Mouse (Mus musculus) erythroblast, embryonic 14.5 days (primary cell): ENCODE measurements around the gene Rasa3.

Source experiments
- GATA1 ChIP-seq: IDR thresholded peaks from 2 replicates; pipeline ENCODE4 v1.6.1; 2012; ENCODE audit warnings: low read length, inconsistent platforms, mixed read lengths
- TAL1 ChIP-seq: IDR thresholded peaks from 3 replicates; pipeline ENCODE4 v1.6.1; 2012; ENCODE audit warnings: low read length, inconsistent platforms, mixed read lengths

- TF ChIP-seq TAL1 (no peak), GATA1 (no peak)
Observed at GRCm38 (mm10) chr8:13533123-13533522, 144.3 kb downstream of the Rasa3 start.
